Mouse (Mus musculus) monocyte, adult 2 months (primary cell): ENCODE measurements around the gene C8g.

Experiments used
- DNase-seq, 2 experiments: peaks; one replicate each; pipeline ENCODE4 v3.0.0; 2022; ENCODE audit warnings: low spot score in 2 of 2, low read depth in 1 of 2

Gene C8g

GRCm38 (mm10) chr2:25500576-25501405, 728 bp downstream of the C8g start, which contains the start of gene Fbxw5:
Gene Fbxw5 (plus strand): TSS chr2:25500750.
- peak; percentile 37 to 61 for DNase-seq

GRCm38 (mm10) chr2:25500071-25500575, 1.4 kb downstream of the C8g start:
- DNase-seq = no peak

GRCm38 (mm10) chr2:25498622-25499478, 2.7 kb downstream of the C8g start:
- no peak for DNase-seq

GRCm38 (mm10) chr2:25497846-25498575, 3.5 kb downstream of the C8g start:
- DNase-seq = no peak

- no peak for DNase-seq
Measured at GRCm38 (mm10) chr2:25496462-25496861, 5.1 kb downstream of the C8g start.

GRCm38 (mm10) chr2:25493476-25493961, 8.0 kb downstream of the C8g start, which contains the start of gene Lcn12:
Gene Lcn12 (minus strand): TSS chr2:25493911.
- no peak for DNase-seq

GRCm38 (mm10) chr2:25492988-25493387, 8.5 kb downstream of the C8g start:
- DNase-seq = no peak

- no peak for DNase-seq
Measured at GRCm38 (mm10) chr2:25488671-25489068, 12.8 kb downstream of the C8g start.

GRCm38 (mm10) chr2:25487965-25488670, 13.4 kb downstream of the C8g start:
- DNase-seq = no peak

GRCm38 (mm10) chr2:25484901-25485647, 16.4 kb downstream of the C8g start:
- DNase-seq = no peak

GRCm38 (mm10) chr2:25482969-25483368, 18.6 kb downstream of the C8g start:
- no peak for DNase-seq

GRCm38 (mm10) chr2:25480541-25480940, 21.0 kb downstream of the C8g start:
- DNase-seq = no peak

- DNase-seq = no peak
Measured at GRCm38 (mm10) chr2:25479551-25480311, 21.8 kb downstream of the C8g start.

- no peak for DNase-seq
Measured at GRCm38 (mm10) chr2:25477967-25478675, 23.4 kb downstream of the C8g start.

GRCm38 (mm10) chr2:25477541-25477940, 24.0 kb downstream of the C8g start:
- no peak for DNase-seq

- DNase-seq = no peak
Measured at GRCm38 (mm10) chr2:25472550-25472949, 29.0 kb downstream of the C8g start.

GRCm38 (mm10) chr2:25469969-25470368, 31.6 kb downstream of the C8g start, which contains the start of gene Ptgds:
Gene Ptgds (minus strand): TSS chr2:25470046.
- no peak for DNase-seq
